Mouse (Mus musculus): ENCODE results near the gene Gcgr.

GRCm38 (mm10) chr11:120571122-120571521 lies 40.6 kb downstream of the Gcgr start:
- TF ChIP-seq ZNF384 (IDR thresholded peaks at IDR 0.05; ENCODE audit: low read depth, low read length) (no peak), ZC3H11A (IDR thresholded peaks at IDR 0.05; ENCODE audit: borderline replicate concordance, low read depth, low read length) (no peak), CHD2 (IDR thresholded peaks at IDR 0.05; ENCODE audit: low read depth, low read length) (no peak), MAFK (IDR thresholded peaks at IDR 0.05; ENCODE audit: insufficient read depth, low read depth, low read length) (no peak)
